Mouse (Mus musculus) heart, embryonic 16.5 days (tissue): ENCODE data around the gene Ctcf. TPM values are rescaled to one million over a fixed set of nuclear protein-coding genes. Genes with fewer than 3 reads are reported as not detected.

Experiments used
- ATAC-seq: fragments of 200-750 bp; cut with Nextera tagmentation; replicated peaks from 2 replicates; pipeline ENCODE4 v1.8.0; 2017; ENCODE audit warnings: moderate number of reproducible peaks; ENCODE audit not compliant: insufficient read depth, low FRiP score; ENCODE audit errors: extremely low read depth
- H3K27ac ChIP-seq: fragments of 300-500 bp; sonication (generic); 2 replicates; pipeline ENCODE4 v1.5.1; 2014; ENCODE audit warnings: mild to moderate bottlenecking, low read length, control low read depth, moderate library complexity
- H3K27me3 ChIP-seq: fragments of 300-500 bp; sonication (generic); 2 replicates; pipeline ENCODE4 v1.6.1; 2014; ENCODE audit warnings: low read length, mixed read lengths; ENCODE audit not compliant: control insufficient read depth, insufficient read depth
- H3K36me3 ChIP-seq: fragments of 300-500 bp; sonication (generic); 2 replicates; pipeline ENCODE4 v1.6.1; 2014; ENCODE audit not compliant: control insufficient read depth, insufficient read depth
- H3K4me1 ChIP-seq: fragments of 300-500 bp; sonication (generic); 2 replicates; pipeline ENCODE4 v1.6.1; 2014; ENCODE audit warnings: low read length, mixed read lengths; ENCODE audit not compliant: control insufficient read depth, insufficient read depth
- H3K4me2 ChIP-seq: fragments of 300-500 bp; sonication (generic); 2 replicates; pipeline ENCODE4 v1.6.1; 2014; ENCODE audit warnings: low read depth, mild to moderate bottlenecking, control low read depth, low read length
- H3K4me3 ChIP-seq: fragments of 300-500 bp; sonication (generic); 2 replicates; pipeline ENCODE4 v1.5.1; 2014; ENCODE audit warnings: mild to moderate bottlenecking, control low read depth, low read length
- H3K9ac ChIP-seq: fragments of 300-500 bp; sonication (generic); 2 replicates; pipeline ENCODE4 v1.6.1; 2014; ENCODE audit warnings: low read length, control low read depth
- H3K9me3 ChIP-seq: fragments of 300-500 bp; sonication (generic); replicated peaks from 2 replicates; pipeline ENCODE4 v1.6.1; 2016; ENCODE audit warnings: low read length; ENCODE audit not compliant: control insufficient read depth
- WGBS: fragments of 180-500 bp; shearing (Covaris S2); extraction: QIAGEN DNeasy Blood & Tissue Kit; methylation state at CpG from one replicate; pipeline ENCODE4 v1.1.7; 2014; 5-methylcytosine and 5-hydroxymethylcytosine counted together
- polyA plus RNA-seq: library from polyadenylated mRNA; unstranded; fragments of >200 nt; fragmentation: Nextera tagmentation; extraction: Ambion mirVana; gene quantifications from 2 replicates; pipeline ENCODE4 v1.2.1, GENCODE M21; 2015

Ctcf gene
- polyA plus RNA-seq, 1 experiment from 2014 or later, result 80.0 TPM

- no peaks in the 10 kb centered on the region for H3K9me3 ChIP-seq
- no peak overlapping the region for H3K4me3 ChIP-seq
- H3K9ac ChIP-seq, result no peak overlapping the region
- no peak for ATAC-seq
- H3K27ac ChIP-seq, result no peak overlapping the region
- no peak overlapping the region for H3K4me2 ChIP-seq
- no peaks in the 10 kb centered on the region for H3K36me3 ChIP-seq
- WGBS, result 91% methylated on average over 8 of the region's 8 CpGs
- peaks cover 4% of the 10 kb centered on the region; the same call in 1 of the 2 replicates for H3K4me1 ChIP-seq
- no peaks in the 10 kb centered on the region for H3K27me3 ChIP-seq
Measured at GRCm38 (mm10) chr8:105708675-105709074, 72.3 kb downstream of the Ctcf start.

GRCm38 (mm10) chr8:105709317-105709716 lies 72.9 kb downstream of the Ctcf start:
- Histone ChIP-seq H3K27me3 (no peaks in the 10 kb centered on the region), H3K36me3 (no peaks in the 10 kb centered on the region), H3K9me3 (no peaks in the 10 kb centered on the region), H3K4me3 (no peak overlapping the region), H3K4me2 (no peak overlapping the region), H3K9ac (no peak overlapping the region), H3K27ac (no peak overlapping the region), H3K4me1 (peaks cover 4% of the 10 kb centered on the region; the same call in 1 of the 2 replicates)
- 80% methylated on average over 14 of the region's 14 CpGs for whole genome bisulfite sequencing
- ATAC-seq, result no peak

- H3K4me2 ChIP-seq, result no peak overlapping the region
- no peaks in the 10 kb centered on the region for H3K9me3 ChIP-seq
- WGBS, result 84% methylated on average over 3 of the region's 3 CpGs
- no peak overlapping the region for H3K9ac ChIP-seq
- H3K4me1 ChIP-seq, result peaks cover 3% of the 10 kb centered on the region; the same call in 1 of the 2 replicates
- no peaks in the 10 kb centered on the region for H3K27me3 ChIP-seq
- no peak overlapping the region for H3K4me3 ChIP-seq
- no peak overlapping the region for H3K27ac ChIP-seq
- H3K36me3 ChIP-seq, result no peaks in the 10 kb centered on the region
- ATAC-seq, result no peak
Measured at GRCm38 (mm10) chr8:105712286-105712685, 75.9 kb downstream of the Ctcf start.

GRCm38 (mm10) chr8:105714139-105714538 lies 77.8 kb downstream of the Ctcf start:
- peak; percentile 49; the same call in 1 of the 2 replicates for ATAC-seq
- 4% methylated on average over 3 of the region's 3 CpGs for WGBS
- H3K36me3 ChIP-seq, result no peaks in the 10 kb centered on the region
- H3K27me3 ChIP-seq, result no peaks in the 10 kb centered on the region
- H3K27ac ChIP-seq, result no peak overlapping the region
- H3K4me1 ChIP-seq, result no peaks in the 10 kb centered on the region
- H3K9me3 ChIP-seq, result no peaks in the 10 kb centered on the region
- H3K4me3 ChIP-seq, result no peak overlapping the region
- no peak overlapping the region for H3K4me2 ChIP-seq
- H3K9ac ChIP-seq, result no peak overlapping the region

- H3K9ac ChIP-seq, result no peak overlapping the region
- H3K4me1 ChIP-seq, result no peaks in the 10 kb centered on the region
- WGBS, result 59% methylated on average over 6 of the region's 6 CpGs
- no peaks in the 10 kb centered on the region for H3K27me3 ChIP-seq
- peak overlapping the region; percentile 44; the same call in 1 of the 2 replicates for H3K27ac ChIP-seq
- H3K4me2 ChIP-seq, result no peak overlapping the region
- H3K4me3 ChIP-seq, result no peak overlapping the region
- peak; percentile 28 for ATAC-seq
- no peaks in the 10 kb centered on the region for H3K9me3 ChIP-seq
- no peaks in the 10 kb centered on the region for H3K36me3 ChIP-seq
Measured at GRCm38 (mm10) chr8:105715042-105715441, 78.7 kb downstream of the Ctcf start.

- 87% methylated on average over 15 of the region's 15 CpGs for WGBS
- Histone ChIP-seq H3K27ac (no peak overlapping the region), H3K9me3 (no peaks in the 10 kb centered on the region), H3K36me3 (no peaks in the 10 kb centered on the region), H3K4me3 (no peak overlapping the region), H3K4me2 (no peak overlapping the region), H3K4me1 (no peaks in the 10 kb centered on the region), H3K9ac (no peak overlapping the region), H3K27me3 (no peaks in the 10 kb centered on the region)
- no peak for ATAC-seq
Measured at GRCm38 (mm10) chr8:105716302-105716945, 80.1 kb downstream of the Ctcf start.

- Histone ChIP-seq H3K4me3 (no peak overlapping the region), H3K36me3 (no peaks in the 10 kb centered on the region), H3K9ac (no peak overlapping the region), H3K4me1 (no peaks in the 10 kb centered on the region), H3K27me3 (no peaks in the 10 kb centered on the region), H3K4me2 (no peak overlapping the region), H3K9me3 (no peaks in the 10 kb centered on the region), H3K27ac (no peak overlapping the region)
- ATAC-seq, result no peak
- WGBS, result 82% methylated on average over 4 of the region's 4 CpGs
Measured at GRCm38 (mm10) chr8:105719637-105720036, 83.3 kb downstream of the Ctcf start.

GRCm38 (mm10) chr8:105722861-105723260 lies 86.5 kb downstream of the Ctcf start:
- H3K9ac ChIP-seq, result no peak overlapping the region
- no peak overlapping the region for H3K27ac ChIP-seq
- no peak for ATAC-seq
- no peaks in the 10 kb centered on the region for H3K9me3 ChIP-seq
- no peak overlapping the region for H3K4me2 ChIP-seq
- 0 out of 2 replicates have a peak, but pooled peaks cover 2% of the 10 kb centered on the region for H3K36me3 ChIP-seq
- WGBS, result 83% methylated on average over 9 of the region's 9 CpGs
- no peaks in the 10 kb centered on the region for H3K27me3 ChIP-seq
- no peaks in the 10 kb centered on the region for H3K4me1 ChIP-seq
- no peak overlapping the region for H3K4me3 ChIP-seq

GRCm38 (mm10) chr8:105725726-105726125 lies 89.4 kb downstream of the Ctcf start:
- no peaks in the 10 kb centered on the region for H3K9me3 ChIP-seq
- no peaks in the 10 kb centered on the region for H3K27me3 ChIP-seq
- H3K27ac ChIP-seq, result no peak overlapping the region
- no peak overlapping the region for H3K9ac ChIP-seq
- 80% methylated on average over 5 of the region's 5 CpGs for WGBS
- no peak overlapping the region for H3K4me3 ChIP-seq
- H3K4me2 ChIP-seq, result no peak overlapping the region
- ATAC-seq, result no peak
- no peaks in the 10 kb centered on the region for H3K4me1 ChIP-seq
- H3K36me3 ChIP-seq, result 0 out of 2 replicates have a peak, but pooled peaks cover 2% of the 10 kb centered on the region
